Mouse (Mus musculus) thymus, adult 2 months (tissue): ENCODE results near the gene Adam30. TPM values are rescaled to one million over a fixed set of nuclear protein-coding genes. Genes with fewer than 3 reads are reported as not detected.

ENCODE experiments used
- DNase-seq: peaks from one replicate; pipeline ENCODE4 v3.0.0; 2021
- H3K27ac ChIP-seq: fragments of 200-500 bp; 2 replicates; pipeline ENCODE4 v1.5.1; 2012; ENCODE audit warnings: low read length, control low read depth; ENCODE audit not compliant: control insufficient read depth, insufficient read depth
- H3K27me3 ChIP-seq: fragments of 200-500 bp; 2 replicates; pipeline ENCODE4 v1.6.1; 2012; ENCODE audit warnings: mild to moderate bottlenecking, low read length, moderate library complexity, mixed read lengths; ENCODE audit not compliant: control insufficient read depth, insufficient read depth
- H3K36me3 ChIP-seq: fragments of 200-500 bp; 2 replicates; pipeline ENCODE4 v1.6.1; 2012; ENCODE audit warnings: mild to moderate bottlenecking, low read length, moderate library complexity; ENCODE audit not compliant: control insufficient read depth, insufficient read depth
- H3K4me1 ChIP-seq: fragments of 200-500 bp; replicated peaks from 2 replicates; pipeline ENCODE4 v1.6.1; 2012; ENCODE audit warnings: low read length; ENCODE audit not compliant: control insufficient read depth, insufficient read depth
- H3K4me3 ChIP-seq: fragments of 200-500 bp; 2 replicates; pipeline ENCODE4 v1.5.1; 2012; ENCODE audit warnings: mild to moderate bottlenecking, low read length, control low read depth, moderate library complexity; ENCODE audit not compliant: control insufficient read depth, insufficient read depth
- CTCF ChIP-seq: fragments of 200-500 bp; IDR thresholded peaks from 2 replicates; pipeline ENCODE4 v1.5.1; 2012; ENCODE audit warnings: mild to moderate bottlenecking, control low read depth, low read length, moderate library complexity, borderline replicate concordance; ENCODE audit not compliant: control insufficient read depth, poor library complexity, insufficient read depth; ENCODE audit errors: extremely low read depth
- POLR2A ChIP-seq: fragments of 200-500 bp; IDR thresholded peaks from 2 replicates; pipeline ENCODE4 v1.6.1; 2012; ENCODE audit warnings: mild to moderate bottlenecking, low read length, control low read depth, moderate library complexity; ENCODE audit not compliant: control insufficient read depth, poor library complexity, insufficient read depth; ENCODE audit errors: extremely low read depth
- WGBS: fragments of 180-500 bp; shearing (Covaris S2); methylation state at CpG from one replicate; pipeline ENCODE4 v1.1.7; 2018; 5-methylcytosine and 5-hydroxymethylcytosine counted together
- polyA plus RNA-seq: library from polyadenylated mRNA; depleted of rRNA; stranded (reverse); fragments of >200 nt; gene quantifications from 2 replicates; pipeline ENCODE4 v1.2.3, GENCODE M21; 2012

Adam30 gene
- polyA plus RNA-seq, 1 experiment: not detected

DNA sequence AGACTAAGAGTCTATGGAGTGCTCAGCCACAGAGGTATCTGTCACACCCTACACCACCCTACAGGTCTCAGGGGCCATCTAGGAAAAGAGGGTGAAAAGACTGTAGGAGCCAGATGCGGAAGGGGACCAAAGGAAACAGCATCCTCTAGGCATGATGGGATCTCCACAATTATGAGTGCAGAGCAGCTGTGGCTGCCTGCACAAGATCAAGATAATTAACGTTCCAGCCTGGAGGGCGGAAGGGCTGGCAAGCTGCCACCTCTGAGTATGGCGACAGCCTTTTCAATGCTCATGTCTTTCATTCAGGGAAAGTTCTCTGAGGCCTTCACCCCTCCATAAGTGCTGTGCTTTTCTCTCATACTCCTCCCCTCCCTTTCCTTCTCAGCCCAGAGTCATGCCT lies 1.1 kb upstream of the Adam30 start:
- 95% methylated on average over 4 of the region's 4 CpGs for WGBS
- DNase-seq: no peak
- Histone ChIP-seq H3K36me3 (no peaks in the 10 kb centered on the region), H3K27me3 (no peaks in the 10 kb centered on the region), H3K4me1 (no peaks in the 10 kb centered on the region), H3K4me3 (no peak overlapping the region), H3K27ac (no peak overlapping the region)
- no peak for TF ChIP-seq CTCF
- no peak for TF ChIP-seq POLR2A

DNA sequence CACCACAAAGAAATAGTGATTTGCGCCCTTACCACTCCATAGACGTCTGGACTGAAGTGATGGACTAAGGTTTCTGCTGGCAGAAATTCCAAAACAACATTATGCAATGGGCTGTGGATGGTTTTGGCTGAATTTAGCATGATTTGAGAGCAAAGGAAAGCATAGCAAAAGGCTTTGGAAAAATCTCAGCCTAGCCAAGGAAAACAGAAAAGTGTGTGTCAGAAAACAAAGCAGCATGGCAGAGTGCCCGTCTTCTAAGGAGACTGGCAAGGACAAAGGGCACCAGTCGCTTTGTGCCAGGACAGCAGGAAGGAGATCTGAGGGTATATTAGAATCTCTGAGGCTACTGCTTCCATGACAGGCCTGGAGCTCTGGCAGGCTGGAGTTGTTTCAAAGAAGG lies 17.9 kb downstream of the Adam30 start:
- 94% methylated on average over 4 of the region's 4 CpGs for WGBS
- no peak for TF ChIP-seq CTCF
- no peak for TF ChIP-seq POLR2A
- no peak for DNase-seq
- Histone ChIP-seq H3K4me1 (0 out of 2 replicates have a peak, but pooled peaks cover 3% of the 10 kb centered on the region), H3K4me3 (no peak overlapping the region), H3K27me3 (no peaks in the 10 kb centered on the region), H3K36me3 (no peaks in the 10 kb centered on the region), H3K27ac (no peak overlapping the region)

DNA sequence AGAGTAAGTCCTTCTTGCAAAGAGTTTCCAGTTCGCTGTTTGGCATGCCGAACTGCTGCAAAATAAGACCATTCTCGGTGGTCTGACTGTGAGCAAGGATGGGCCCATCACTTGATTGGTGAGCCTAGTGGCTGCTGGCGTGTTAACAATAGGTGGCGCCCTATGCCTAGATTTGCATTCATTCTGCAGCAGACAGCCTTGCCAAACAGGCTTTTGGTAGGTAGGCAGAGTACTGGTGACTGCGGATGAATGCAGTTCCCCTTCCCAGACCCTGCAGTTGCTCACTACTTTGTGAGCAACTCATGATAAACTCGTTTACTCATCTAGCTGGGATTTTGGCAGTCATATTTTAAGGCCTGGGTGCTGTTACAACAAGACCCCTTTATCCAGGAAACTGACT lies 20.4 kb downstream of the Adam30 start:
- H3K27me3 ChIP-seq: no peaks in the 10 kb centered on the region
- no peak overlapping the region for H3K4me3 ChIP-seq
- 54% methylated on average over 7 of the region's 7 CpGs for WGBS
- H3K36me3 ChIP-seq: no peaks in the 10 kb centered on the region
- TF ChIP-seq CTCF (no peak), POLR2A (no peak)
- H3K27ac ChIP-seq: no peak overlapping the region
- DNase-seq: peak; percentile 18
- peaks cover 7% of the 10 kb centered on the region for H3K4me1 ChIP-seq

DNA sequence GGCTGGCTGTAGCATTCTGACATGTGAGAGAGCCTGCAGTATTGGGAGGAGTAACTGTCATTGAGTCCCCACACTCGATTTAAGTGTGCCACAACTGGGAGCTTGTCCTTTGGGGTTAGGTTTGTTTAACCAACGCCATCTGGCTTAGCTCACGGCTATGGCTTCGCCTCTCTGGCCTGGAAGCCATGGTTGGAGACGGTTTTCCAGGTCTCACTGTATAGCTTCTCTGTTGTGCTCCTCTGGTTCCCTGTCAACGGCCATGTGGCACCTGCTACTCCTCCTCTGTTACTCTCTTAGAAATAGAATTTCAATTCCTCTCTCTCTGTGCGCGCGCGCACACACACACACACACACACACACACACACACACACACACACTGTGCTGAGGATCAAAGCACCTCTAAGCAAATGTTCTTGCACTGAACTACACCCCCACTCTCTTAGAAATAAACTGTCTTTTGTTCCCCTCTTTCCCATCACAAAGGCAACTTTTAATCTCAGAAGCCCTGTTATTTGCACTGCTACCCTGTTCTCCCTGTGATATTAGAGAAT lies 24.8 kb downstream of the Adam30 start:
- WGBS: 70% methylated on average over 10 of the region's 10 CpGs
- DNase-seq: peak; percentile 6
- no peak overlapping the region for H3K27ac ChIP-seq
- H3K4me1 ChIP-seq: peaks cover 7% of the 10 kb centered on the region
- no peak overlapping the region for H3K4me3 ChIP-seq
- no peaks in the 10 kb centered on the region for H3K27me3 ChIP-seq
- TF ChIP-seq POLR2A (no peak), CTCF (no peak)
- H3K36me3 ChIP-seq: no peaks in the 10 kb centered on the region

DNA sequence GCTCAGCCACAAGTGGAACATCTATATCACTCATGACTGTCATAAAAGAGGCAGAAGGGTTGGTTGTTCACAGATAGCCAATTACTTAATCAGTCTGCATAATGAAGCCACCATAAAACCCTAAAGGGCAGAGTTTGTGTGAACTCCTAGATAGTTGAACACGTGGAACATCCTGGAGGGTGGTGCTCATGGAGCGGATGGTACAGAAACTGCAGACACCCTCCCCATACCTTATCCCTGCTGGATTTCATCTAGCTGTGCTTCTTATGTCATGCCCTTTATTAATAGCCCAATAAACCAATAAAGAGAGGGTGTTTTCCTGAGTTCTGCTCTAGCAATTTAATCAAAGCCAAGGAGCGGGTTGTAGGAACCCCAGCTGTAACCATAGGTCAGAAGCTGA lies 27.3 kb downstream of the Adam30 start:
- H3K4me1 ChIP-seq: peaks cover 4% of the 10 kb centered on the region
- no peak overlapping the region for H3K27ac ChIP-seq
- WGBS: 96% methylated on average over 3 of the region's 3 CpGs
- H3K36me3 ChIP-seq: no peaks in the 10 kb centered on the region
- no peak for DNase-seq
- TF ChIP-seq POLR2A: no peak
- TF ChIP-seq CTCF: no peak
- no peak overlapping the region for H3K4me3 ChIP-seq
- no peaks in the 10 kb centered on the region for H3K27me3 ChIP-seq

DNA sequence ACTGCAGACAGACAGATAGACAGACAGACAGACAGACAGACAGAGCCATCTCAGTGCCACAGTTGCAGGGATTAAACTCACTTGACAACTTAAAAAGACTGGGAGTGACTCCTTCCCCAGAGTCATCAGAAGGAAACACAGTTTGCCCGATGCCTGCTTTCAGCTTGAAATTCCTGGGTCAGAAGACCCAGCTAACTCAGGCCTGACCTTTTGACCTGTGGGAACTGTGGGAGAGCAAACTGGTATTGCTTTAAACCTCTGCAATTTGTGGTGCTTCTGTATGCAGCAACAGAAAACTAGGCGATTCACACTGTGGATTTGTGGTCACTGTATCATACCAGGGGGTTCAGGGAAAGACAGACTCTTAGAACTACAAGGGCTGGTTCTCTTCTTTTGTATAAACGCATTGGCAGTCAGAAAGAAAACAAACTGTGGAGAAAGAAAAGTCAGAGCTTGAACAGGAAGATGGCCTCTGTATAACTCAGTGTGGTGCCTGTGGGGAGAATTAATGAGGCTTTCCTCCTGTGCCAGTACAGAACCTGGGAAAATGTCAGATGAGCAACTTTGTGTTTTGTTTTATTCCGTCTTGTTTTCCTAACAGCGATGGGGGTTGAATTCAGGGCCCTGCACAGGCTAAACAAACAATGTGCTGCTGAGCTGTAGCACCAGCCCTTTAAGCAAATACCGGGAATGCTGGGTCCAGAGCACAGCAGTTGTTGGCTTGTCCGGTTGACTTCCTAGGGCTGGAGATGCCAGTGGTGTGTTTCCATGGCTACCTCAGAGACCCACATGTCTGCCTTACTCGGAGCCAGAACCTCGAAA lies 37.5 kb downstream of the Adam30 start:
- Histone ChIP-seq H3K27me3 (no peaks in the 10 kb centered on the region), H3K4me3 (no peak overlapping the region), H3K27ac (no peak overlapping the region), H3K36me3 (no peaks in the 10 kb centered on the region), H3K4me1 (no peaks in the 10 kb centered on the region)
- TF ChIP-seq POLR2A (no peak), CTCF (no peak)
- WGBS: 73% methylated on average over 9 of the region's 9 CpGs
- DNase-seq: no peak

DNA sequence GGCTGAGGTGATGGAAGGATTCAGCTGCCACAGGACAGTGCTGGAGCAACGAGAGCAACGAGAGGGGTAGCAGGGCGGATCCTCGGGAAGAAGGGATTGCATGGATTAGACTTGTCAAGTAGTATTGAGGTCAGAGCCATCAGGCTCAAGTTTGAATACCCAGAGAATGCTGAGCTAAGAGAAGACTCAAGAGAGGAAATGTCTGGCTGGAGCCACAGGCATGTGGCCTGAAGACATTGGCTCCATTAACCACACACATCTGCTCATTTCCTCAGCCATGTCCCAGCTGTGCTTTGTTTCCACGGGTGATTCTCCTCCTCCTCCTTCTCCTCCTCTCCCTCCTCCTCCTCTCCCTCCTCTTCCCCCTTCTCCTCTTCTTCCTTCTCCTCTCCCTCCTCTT lies 39.3 kb downstream of the Adam30 start:
- Histone ChIP-seq H3K4me3 (no peak overlapping the region), H3K27ac (no peak overlapping the region), H3K4me1 (no peaks in the 10 kb centered on the region), H3K27me3 (no peaks in the 10 kb centered on the region), H3K36me3 (no peaks in the 10 kb centered on the region)
- no peak for DNase-seq
- no peak for TF ChIP-seq CTCF
- no peak for TF ChIP-seq POLR2A
- 60% methylated on average over 5 of the region's 5 CpGs for whole genome bisulfite sequencing
